Mouse (Mus musculus) c-Kit-negative CD71-positive TER-119-positive erythroid progenitor cells, embryonic 14.5 days (primary cell): ENCODE measurements around the gene Med19.
"Not testable (repeated sequence)": the region's sequence is repeated elsewhere in the genome, so short reads cannot be mapped to it uniquely, and the experiment has no call there.

ENCODE experiments used
- DNase-seq: peaks from one replicate; pipeline ENCODE4 v3.0.0-alpha.2; 2013; ENCODE audit warnings: low read depth, low spot score

The Med19 gene

GRCm38 (mm10) chr2:84666081-84666480 lies 12.1 kb upstream of the Med19 start:
- DNase-seq: no peak

GRCm38 (mm10) chr2:84669828-84670568 lies 8.2 kb upstream of the Med19 start:
- peak; percentile 11 for DNase-seq

- DNase-seq: peak; percentile 73
These were observed 7.7 kb upstream of the Med19 start, which contains the start of gene Selenoh for GRCm38 (mm10) chr2:84670569-84670933. TSS of gene Selenoh (minus strand) at chr2:84670770.

- not testable (repeated sequence) for DNase-seq
These were observed 6.7 kb upstream of the Med19 start for GRCm38 (mm10) chr2:84671535-84671934.

- DNase-seq: peak; percentile 30
These were observed 783 bp upstream of the Med19 start for GRCm38 (mm10) chr2:84677270-84677967.

GRCm38 (mm10) chr2:84679016-84679415 lies 814 bp downstream of the Med19 start, which contains the start of gene Tmx2:
TSS of gene Tmx2 (minus strand) at chr2:84679140.
- no peak for DNase-seq

- DNase-seq: peak; percentile 57
These were observed 4.5 kb downstream of the Med19 start for GRCm38 (mm10) chr2:84682605-84683183.

GRCm38 (mm10) chr2:84688080-84688844 lies 10.1 kb downstream of the Med19 start:
- DNase-seq: no peak

- no peak for DNase-seq
These were observed 11.8 kb downstream of the Med19 start for GRCm38 (mm10) chr2:84690050-84690449.

GRCm38 (mm10) chr2:84695007-84695695 lies 16.9 kb downstream of the Med19 start:
- DNase-seq: no peak

GRCm38 (mm10) chr2:84703497-84703896 lies 25.3 kb downstream of the Med19 start:
- DNase-seq: no peak

- no peak for DNase-seq
These were observed 26.1 kb downstream of the Med19 start for GRCm38 (mm10) chr2:84704329-84704728.

- DNase-seq: no peak
These were observed 27.1 kb downstream of the Med19 start for GRCm38 (mm10) chr2:84705295-84705694.

- no peak for DNase-seq
These were observed 29.3 kb downstream of the Med19 start for GRCm38 (mm10) chr2:84707523-84707922.

- DNase-seq: no peak
These were observed 33.7 kb downstream of the Med19 start for GRCm38 (mm10) chr2:84711898-84712297.

GRCm38 (mm10) chr2:84714422-84714810 lies 36.2 kb downstream of the Med19 start:
- no peak for DNase-seq

GRCm38 (mm10) chr2:84714811-84715561 lies 36.8 kb downstream of the Med19 start, which contains the start of gene Zdhhc5:
TSS of gene Zdhhc5 (minus strand) at chr2:84715180.
- DNase-seq: peak; percentile 98

GRCm38 (mm10) chr2:84715562-84716361 lies 37.6 kb downstream of the Med19 start:
- peak; percentile 88 for DNase-seq
